Mouse (Mus musculus): Measurements from ENCODE around the gene Adamtsl5.

Adamtsl5 gene

DNA sequence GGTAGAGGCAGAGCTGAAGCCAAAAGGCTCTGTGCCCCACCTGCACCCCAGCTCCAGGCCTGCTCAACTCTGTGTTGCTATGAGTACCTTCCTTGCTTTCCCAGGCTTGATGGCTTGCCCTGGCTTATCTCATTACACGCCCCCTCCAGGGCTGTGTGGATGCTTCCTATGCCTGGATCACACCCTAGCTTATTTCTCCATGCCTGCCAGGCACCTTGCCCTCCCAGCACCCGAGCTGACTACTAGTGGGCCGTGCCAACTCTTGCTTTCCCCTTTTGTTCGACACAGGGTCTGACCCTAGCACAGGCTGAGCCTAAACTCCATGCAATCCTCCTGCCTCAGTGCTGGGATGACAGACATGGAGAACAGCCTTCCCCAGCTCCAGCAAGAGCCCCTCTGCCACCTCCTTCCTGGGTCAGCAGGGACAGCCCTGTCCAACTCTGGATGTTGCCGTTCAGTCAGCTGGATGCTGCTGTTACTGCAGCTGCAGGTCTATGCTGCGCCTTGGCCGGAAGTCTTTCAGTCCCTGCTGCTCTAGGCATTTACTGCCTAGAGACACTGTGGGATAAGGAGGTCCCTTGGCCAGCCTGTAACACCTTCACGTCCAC is 50.6 kb downstream of the Adamtsl5 start:
- no peak for DNase-seq (ENCODE audit: extremely low read depth, insufficient read length, low spot score)

GRCm38 (mm10) chr10:80296824-80297223 is 51.4 kb downstream of the Adamtsl5 start:
- no peak for DNase-seq (ENCODE audit: extremely low read depth, insufficient read length, low spot score)

DNA sequence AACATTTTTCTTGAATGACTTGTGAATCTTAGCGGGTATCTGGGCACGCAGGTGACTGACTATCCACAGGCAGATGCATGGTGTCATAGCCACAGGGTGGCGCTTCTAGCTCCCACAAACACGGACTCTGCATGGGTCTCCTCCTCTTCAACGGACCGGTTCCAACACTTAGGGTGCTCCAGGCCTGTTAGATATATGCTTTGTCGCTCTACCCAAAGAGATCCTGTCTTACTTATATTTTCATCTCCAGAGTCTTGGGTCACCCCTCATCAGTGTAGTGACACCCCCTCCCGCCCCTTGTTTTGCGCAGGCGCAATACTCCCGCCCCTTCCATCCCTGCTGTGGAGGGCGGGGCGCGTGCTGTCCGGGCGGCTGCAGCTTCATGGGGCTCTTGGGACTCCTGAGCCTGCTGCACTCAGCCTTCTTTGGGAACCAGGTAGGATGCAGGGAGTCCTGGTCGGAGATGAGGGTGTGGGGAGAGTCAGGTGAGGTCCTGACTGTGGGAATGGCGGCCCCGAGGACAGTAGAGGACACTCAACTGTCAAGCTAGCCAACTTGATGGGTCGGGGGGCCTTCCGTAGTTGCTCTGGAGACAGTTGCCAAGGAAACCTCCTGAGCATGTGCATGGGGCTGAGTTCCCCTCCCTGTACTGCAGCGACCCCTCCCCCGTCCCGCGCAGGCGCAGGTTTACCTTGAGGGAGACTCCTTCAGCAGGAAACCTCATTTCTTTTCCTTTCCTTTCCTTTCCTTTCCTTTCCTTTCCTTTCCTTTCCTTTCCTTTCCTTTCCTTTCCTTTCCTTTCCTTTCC is 52.4 kb downstream of the Adamtsl5 start, which contains the start of gene Apc2:
TSS of gene Apc2 (plus strand) at position 360 of the 808 bp plus-strand sequence.
- no peak for DNase-seq (ENCODE audit: extremely low read depth, insufficient read length, low spot score)

DNA sequence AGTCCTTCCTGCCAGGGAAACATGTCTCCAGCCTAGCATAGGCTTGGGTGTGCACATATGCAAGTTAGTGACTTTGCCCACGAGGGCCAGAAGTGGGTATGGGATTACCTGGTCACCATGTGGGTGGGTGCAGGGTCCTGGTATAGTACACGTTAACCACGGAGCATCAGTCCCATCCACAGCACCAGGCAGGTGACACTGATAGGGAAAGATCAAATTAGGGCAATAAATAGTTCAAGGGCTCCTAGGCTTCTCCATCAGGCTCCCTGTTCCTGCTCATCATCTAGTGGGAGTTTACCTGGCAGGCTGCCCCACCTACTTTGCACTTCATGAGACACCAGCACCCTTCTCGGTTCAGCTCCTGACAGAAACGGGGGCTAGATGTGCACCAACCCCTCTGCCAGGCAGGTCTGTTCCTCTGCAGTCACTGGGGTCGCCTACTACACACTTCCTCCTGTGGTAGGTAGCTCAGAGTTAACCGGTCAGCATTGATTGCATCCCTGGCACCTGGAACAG is 53.4 kb downstream of the Adamtsl5 start:
- no peak for DNase-seq (ENCODE audit: extremely low read depth, insufficient read length, low spot score)

- DNase-seq (ENCODE audit: extremely low read depth, insufficient read length, low spot score) = no peak
Measured at GRCm38 (mm10) chr10:80294311-80294710, 53.9 kb downstream of the Adamtsl5 start.

DNA sequence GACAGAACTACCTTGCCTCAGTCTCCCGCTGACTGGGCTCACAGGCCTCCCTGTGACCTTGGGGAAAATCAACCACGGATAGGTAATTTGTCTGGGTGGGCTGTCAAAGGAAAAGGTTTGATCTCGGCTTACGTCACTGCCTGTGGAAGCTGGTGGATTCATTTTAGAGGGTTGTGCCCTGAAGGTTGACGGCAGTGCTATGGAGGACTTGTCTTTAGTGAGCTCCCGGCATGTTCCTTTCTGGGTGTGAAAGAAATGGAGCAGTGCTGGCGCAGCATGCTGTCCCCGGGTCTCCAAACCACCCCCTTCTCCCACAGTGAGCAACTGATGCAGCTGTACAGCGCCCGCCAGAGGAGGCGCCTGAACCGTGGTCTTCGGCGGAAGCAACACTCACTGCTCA is 54.9 kb downstream of the Adamtsl5 start:
- no peak for DNase-seq (ENCODE audit: extremely low read depth, insufficient read length, low spot score)

GRCm38 (mm10) chr10:80292251-80293146 is 55.7 kb downstream of the Adamtsl5 start, which contains the start of gene Rps15:
Rps15 (plus strand) TSS chr10:80292453.
- peak; percentile 96 for DNase-seq (ENCODE audit: extremely low read depth, insufficient read length, low spot score)

Measured in 3134 (cell line).